Mouse (Mus musculus) heart, embryonic 12.5 days (tissue): ENCODE results near the gene Alkbh5. TPM values are rescaled to one million over a fixed set of nuclear protein-coding genes. Genes with fewer than 3 reads are reported as not detected.
A peak's percentile ranks its signal among the peaks of the same experiment; 100 is the strongest.
"Not testable (repeated sequence)": the region's sequence is repeated elsewhere in the genome, so short reads cannot be mapped to it uniquely, and the experiment has no call there.

Source experiments
- ATAC-seq: fragments of 200-750 bp; cut with Nextera tagmentation; 2 replicates; pipeline ENCODE4 v1.8.0; 2017; ENCODE audit warnings: moderate TSS enrichment, moderate library complexity; ENCODE audit not compliant: insufficient number of reproducible peaks, low FRiP score
- H3K27ac ChIP-seq: fragments of 300-500 bp; sonication (generic); 2 replicates; pipeline ENCODE4 v1.5.1; 2016; ENCODE audit warnings: mild to moderate bottlenecking, moderate library complexity; ENCODE audit not compliant: poor library complexity, severe bottlenecking
- H3K27me3 ChIP-seq: fragments of 300-500 bp; sonication (generic); replicated peaks from 2 replicates; pipeline ENCODE4 v1.6.1; 2016; ENCODE audit warnings: mild to moderate bottlenecking, moderate library complexity
- H3K36me3 ChIP-seq: fragments of 300-500 bp; sonication (generic); 2 replicates; pipeline ENCODE4 v1.6.1; 2016; ENCODE audit warnings: mild to moderate bottlenecking, moderate library complexity
- H3K4me1 ChIP-seq: fragments of 300-500 bp; sonication (generic); replicated peaks from 2 replicates; pipeline ENCODE4 v1.6.1; 2016; ENCODE audit warnings: mild to moderate bottlenecking
- H3K4me2 ChIP-seq: fragments of 300-500 bp; sonication (generic); 2 replicates; pipeline ENCODE4 v1.6.1; 2016; ENCODE audit warnings: mild to moderate bottlenecking, moderate library complexity
- H3K4me3 ChIP-seq: fragments of 300-500 bp; sonication (generic); 2 replicates; pipeline ENCODE4 v1.5.1; 2016; ENCODE audit warnings: mild to moderate bottlenecking
- H3K9ac ChIP-seq: fragments of 300-500 bp; sonication (generic); 2 replicates; pipeline ENCODE4 v1.6.1; 2016; ENCODE audit warnings: mild to moderate bottlenecking, moderate library complexity
- H3K9me3 ChIP-seq: fragments of 300-500 bp; sonication (generic); replicated peaks from 2 replicates; pipeline ENCODE4 v1.6.1; 2016; ENCODE audit warnings: mild to moderate bottlenecking, moderate library complexity
- WGBS: fragments of 180-500 bp; shearing (Covaris S2); methylation state at CpG from one replicate; pipeline ENCODE4 v1.1.7; 2016; 5-methylcytosine and 5-hydroxymethylcytosine counted together
- polyA plus RNA-seq: library from polyadenylated mRNA; unstranded; fragments of >200 nt; fragmentation: Nextera tagmentation; extraction: Ambion mirVana; gene quantifications from 2 replicates; pipeline ENCODE4 v1.2.1, GENCODE M21; 2016

Gene Alkbh5
- polyA plus RNA-seq, 1 experiment from 2014 or later = 44.6 TPM

DNA sequence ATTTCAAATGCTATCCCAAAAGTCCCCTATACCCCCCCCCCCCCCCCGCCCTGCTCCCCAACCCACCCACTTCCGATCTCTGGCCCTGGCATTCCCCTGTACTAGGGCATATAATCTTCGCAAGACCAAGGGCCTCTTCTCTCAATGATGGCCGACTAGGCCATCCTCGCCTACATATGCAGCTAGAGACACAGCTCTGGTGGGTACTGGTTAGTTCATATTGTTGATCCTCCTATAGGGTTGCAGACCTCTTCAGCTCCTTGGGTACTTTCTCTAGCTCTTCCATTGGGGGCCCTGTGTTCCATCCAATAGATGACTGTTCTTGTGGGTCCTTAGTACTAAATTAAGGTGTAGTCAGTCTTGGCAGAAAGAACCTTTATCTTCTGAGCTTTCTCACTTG is 7.0 kb downstream of the Alkbh5 start:
- H3K9me3 ChIP-seq, H3K4me2 ChIP-seq, H3K9ac ChIP-seq, ATAC-seq, H3K27ac ChIP-seq, H3K4me3 ChIP-seq, H3K27me3 ChIP-seq: not testable (repeated sequence)
- Histone ChIP-seq H3K36me3 (peaks cover 35% of the 10 kb centered on the region), H3K4me1 (peaks cover 55% of the 10 kb centered on the region)
- 83% methylated on average over 5 of the region's 5 CpGs for WGBS

DNA sequence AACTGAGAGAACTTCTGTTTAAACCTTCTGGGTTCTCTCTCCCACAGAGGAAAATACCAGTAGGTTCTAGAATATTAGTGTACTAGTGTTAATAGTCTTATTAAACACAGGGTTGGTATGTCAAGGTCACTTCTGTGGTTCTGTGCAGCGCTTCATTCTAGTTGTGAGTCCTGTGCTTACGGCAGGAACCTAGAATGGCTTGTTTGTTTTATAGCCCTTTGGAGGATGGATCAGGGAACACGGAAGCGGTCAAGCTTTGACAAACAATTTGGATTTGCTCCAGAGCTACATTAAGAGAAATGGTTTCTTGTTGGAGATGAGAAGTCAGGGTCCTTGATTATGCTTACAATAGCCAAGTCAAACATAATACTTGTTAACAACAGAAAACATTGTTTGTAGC is 9.3 kb downstream of the Alkbh5 start:
- H3K4me1 ChIP-seq = peaks cover 64% of the 10 kb centered on the region
- WGBS = 78% methylated on average over 4 of the region's 4 CpGs
- no peaks in the 10 kb centered on the region for H3K27me3 ChIP-seq
- H3K9me3 ChIP-seq = no peaks in the 10 kb centered on the region
- no peak for ATAC-seq
- peaks cover 51% of the 10 kb centered on the region for H3K36me3 ChIP-seq
- H3K4me2 ChIP-seq = no peak overlapping the region
- no peak overlapping the region for H3K4me3 ChIP-seq
- no peak overlapping the region for H3K27ac ChIP-seq
- H3K9ac ChIP-seq = no peak overlapping the region

DNA sequence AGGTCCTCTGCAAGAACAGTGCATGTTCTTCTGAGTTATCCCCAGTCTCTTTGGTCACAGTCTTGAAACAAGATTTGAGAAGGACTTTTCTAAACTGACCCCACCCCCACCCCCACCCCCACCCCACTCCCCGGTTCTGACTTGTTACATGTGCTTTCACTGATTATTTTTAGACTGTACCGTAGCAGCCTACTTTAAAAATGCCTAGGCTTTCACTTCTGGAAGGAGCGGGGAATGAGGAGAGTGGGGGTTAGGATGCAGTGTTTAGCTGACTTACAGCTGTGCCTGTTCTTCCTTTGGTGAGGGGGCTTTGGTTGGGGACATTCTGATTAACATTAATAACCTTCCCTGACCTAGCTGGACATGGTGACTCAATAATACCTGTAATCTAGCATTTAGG is 11.9 kb downstream of the Alkbh5 start:
- H3K4me2 ChIP-seq = peak overlapping the region; percentile 42
- ATAC-seq = no peak
- WGBS = 54% methylated on average over 3 of the region's 3 CpGs
- H3K27me3 ChIP-seq = no peaks in the 10 kb centered on the region
- H3K27ac ChIP-seq = peak overlapping the region; percentile 70
- H3K9ac ChIP-seq = no peak overlapping the region
- H3K4me1 ChIP-seq = peaks cover 50% of the 10 kb centered on the region
- no peaks in the 10 kb centered on the region for H3K9me3 ChIP-seq
- peaks cover 60% of the 10 kb centered on the region for H3K36me3 ChIP-seq
- H3K4me3 ChIP-seq = no peak overlapping the region

DNA sequence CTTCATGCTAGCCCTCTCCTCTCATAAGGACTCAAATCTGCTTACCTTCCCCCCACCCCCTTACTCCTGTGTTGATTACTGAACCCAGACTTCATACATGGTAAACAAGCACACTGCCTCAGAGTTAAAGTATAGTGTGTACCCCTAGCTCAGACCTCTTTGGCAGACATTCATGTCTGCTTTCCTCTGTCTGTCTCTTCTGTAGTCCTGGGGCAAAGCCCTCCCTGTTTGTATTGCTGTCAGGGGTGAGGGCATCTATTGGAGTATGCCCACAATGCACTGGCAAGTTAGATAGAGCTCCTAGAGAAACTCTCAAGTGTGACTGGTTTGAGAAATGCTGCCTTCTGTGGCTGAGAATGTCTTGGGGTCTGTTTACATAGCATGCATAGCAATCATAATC is 16.9 kb downstream of the Alkbh5 start:
- Histone ChIP-seq H3K9ac (no peak overlapping the region), H3K4me3 (no peak overlapping the region), H3K36me3 (peaks cover 85% of the 10 kb centered on the region), H3K4me2 (no peak overlapping the region), H3K27ac (no peak overlapping the region), H3K9me3 (no peaks in the 10 kb centered on the region), H3K27me3 (no peaks in the 10 kb centered on the region), H3K4me1 (peaks cover 18% of the 10 kb centered on the region)
- ATAC-seq = no peak

- Histone ChIP-seq H3K27ac (no peak overlapping the region), H3K4me1 (no peaks in the 10 kb centered on the region), H3K36me3 (peaks cover 53% of the 10 kb centered on the region), H3K27me3 (no peaks in the 10 kb centered on the region), H3K9ac (no peak overlapping the region), H3K4me3 (no peak overlapping the region), H3K9me3 (no peaks in the 10 kb centered on the region), H3K4me2 (no peak overlapping the region)
- no peak for ATAC-seq
- 90% methylated on average over 3 of the region's 3 CpGs for WGBS
Observed at GRCm38 (mm10) chr11:60557675-60558074, 21.5 kb downstream of the Alkbh5 start.

DNA sequence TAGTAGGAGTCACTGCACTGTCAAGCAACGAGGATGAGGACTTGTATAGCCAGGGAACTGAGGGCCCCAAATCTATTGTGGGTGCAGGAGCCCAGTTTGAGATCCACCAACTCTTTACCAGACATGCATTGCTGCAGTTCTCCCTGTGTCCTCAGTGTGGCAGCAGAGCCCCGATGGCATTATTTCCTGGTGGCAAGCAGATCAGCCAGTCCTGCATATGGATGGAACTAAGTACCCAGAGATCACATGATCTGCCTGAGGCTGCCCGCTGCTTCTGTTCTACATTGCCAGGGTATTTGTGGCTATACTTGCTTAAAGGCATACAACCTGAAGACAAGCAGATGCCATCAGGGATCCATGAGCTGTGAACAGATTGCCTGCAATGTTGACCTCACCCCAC is 23.2 kb downstream of the Alkbh5 start:
- no peak overlapping the region for H3K27ac ChIP-seq
- H3K4me1 ChIP-seq = no peaks in the 10 kb centered on the region
- ATAC-seq = no peak
- H3K4me3 ChIP-seq = no peak overlapping the region
- no peaks in the 10 kb centered on the region for H3K27me3 ChIP-seq
- no peak overlapping the region for H3K9ac ChIP-seq
- no peak overlapping the region for H3K4me2 ChIP-seq
- H3K36me3 ChIP-seq = peaks cover 36% of the 10 kb centered on the region
- 17% methylated on average over 3 of the region's 3 CpGs for WGBS
- no peaks in the 10 kb centered on the region for H3K9me3 ChIP-seq

DNA sequence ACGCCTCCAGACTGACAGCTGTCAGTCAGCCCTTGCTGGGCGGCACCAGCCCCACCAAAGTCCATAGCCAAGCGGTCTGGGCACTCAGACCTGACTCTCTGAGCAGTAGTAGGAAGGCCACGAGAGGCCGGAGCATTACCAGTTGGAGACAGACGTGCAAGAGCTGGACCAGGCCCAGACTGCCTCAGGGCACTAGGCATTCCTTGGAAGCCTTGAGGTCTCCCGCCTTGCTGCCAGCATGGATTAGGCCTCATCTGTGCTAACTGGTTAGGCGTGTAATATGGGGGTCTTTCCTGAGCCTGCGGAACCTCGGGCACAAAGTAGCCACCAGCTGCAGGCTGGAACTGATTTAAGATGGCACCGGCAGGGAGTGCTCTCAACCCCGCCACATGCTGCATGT is 37.8 kb downstream of the Alkbh5 start:
- not testable (repeated sequence) for H3K36me3 ChIP-seq, H3K4me1 ChIP-seq, H3K9me3 ChIP-seq, H3K27ac ChIP-seq, H3K27me3 ChIP-seq, H3K4me2 ChIP-seq, ATAC-seq, H3K9ac ChIP-seq, H3K4me3 ChIP-seq
- 73% methylated on average over 12 of the region's 12 CpGs for WGBS

Other genes with a start within 250 kb of the Alkbh5 start
- 28.9 and 32.1 TPM in 2 replicates for gene Tom1l2, start 183.5 kb upstream of the Alkbh5 start, polyA plus RNA-seq
- gene Drc3, start 183.1 kb upstream of the Alkbh5 start, polyA plus RNA-seq = 1.6 and 2.3 TPM in 2 replicates
- gene Gid4, start 119.2 kb upstream of the Alkbh5 start, polyA plus RNA-seq = 21.6 and 22.9 TPM in 2 replicates
- 47.2 and 50.5 TPM in 2 replicates for gene Atpaf2, start 117.9 kb upstream of the Alkbh5 start, polyA plus RNA-seq
- 67.1 and 69.4 TPM in 2 replicates for gene Drg2, start 81.8 kb upstream of the Alkbh5 start, polyA plus RNA-seq
- gene Myo15, start 67.0 kb upstream of the Alkbh5 start, polyA plus RNA-seq = 0.04 and 0.15 TPM in 2 replicates
- gene Llgl1, start 163.3 kb downstream of the Alkbh5 start, polyA plus RNA-seq = 46.6 and 47.5 TPM in 2 replicates
- 87.6 and 91.6 TPM in 2 replicates for gene Flii, start 190.9 kb downstream of the Alkbh5 start, polyA plus RNA-seq
- 18.5 and 20.8 TPM in 2 replicates for gene Mief2, start 192.0 kb downstream of the Alkbh5 start, polyA plus RNA-seq
- gene Top3a, start 241.0 kb downstream of the Alkbh5 start, polyA plus RNA-seq = 13.5 and 15.1 TPM in 2 replicates
- gene Smcr8, start 241.1 kb downstream of the Alkbh5 start, polyA plus RNA-seq = 6.4 and 7.1 TPM in 2 replicates